Mouse (Mus musculus): ENCODE data around the gene Nacad. TPM values are rescaled to one million over a fixed set of nuclear protein-coding genes. Genes with fewer than 3 reads are reported as not detected.

The Nacad gene
- polyA plus RNA-seq, 1 experiment: 1.7 TPM

GRCm38 (mm10) chr11:6590933-6591675, 14.7 kb downstream of the Nacad start:
- Histone ChIP-seq H3K4me1 (ENCODE audit: control insufficient read depth, insufficient read depth, insufficient read length, low read length) (no peaks in the 10 kb centered on the region), H3K27me3 (ENCODE audit: control insufficient read depth, insufficient read depth, low read length) (no peaks in the 10 kb centered on the region), H3K4me3 (ENCODE audit: low read depth, low read length) (no peak overlapping the region), H3K27ac (ENCODE audit: insufficient read depth, low read depth, low read length) (no peak overlapping the region), H3K36me3 (ENCODE audit: control insufficient read depth, insufficient read depth, low read length) (peaks cover 43% of the 10 kb centered on the region)
- TF ChIP-seq CTCF (IDR thresholded peaks at IDR 0.05; ENCODE audit: extremely low read depth, insufficient read length, insufficient replicate concordance, low read depth, low read length): no peak
- TF ChIP-seq POLR2A (IDR thresholded peaks at IDR 0.05; ENCODE audit: low read depth, low read length): no peak
- WGBS: 90% methylated on average over 10 of the region's 10 CpGs

GRCm38 (mm10) chr11:6589838-6590237, 16.0 kb downstream of the Nacad start:
- Histone ChIP-seq H3K4me1 (ENCODE audit: control insufficient read depth, insufficient read depth, insufficient read length, low read length) (no peaks in the 10 kb centered on the region), H3K27ac (ENCODE audit: insufficient read depth, low read depth, low read length) (no peak overlapping the region), H3K36me3 (ENCODE audit: control insufficient read depth, insufficient read depth, low read length) (peaks cover 39% of the 10 kb centered on the region), H3K4me3 (ENCODE audit: low read depth, low read length) (no peak overlapping the region), H3K27me3 (ENCODE audit: control insufficient read depth, insufficient read depth, low read length) (no peaks in the 10 kb centered on the region)
- no peak for TF ChIP-seq CTCF (IDR thresholded peaks at IDR 0.05; ENCODE audit: extremely low read depth, insufficient read length, insufficient replicate concordance, low read depth, low read length)
- TF ChIP-seq POLR2A (IDR thresholded peaks at IDR 0.05; ENCODE audit: low read depth, low read length): no peak
- 74% methylated on average over 7 of the region's 7 CpGs for WGBS

GRCm38 (mm10) chr11:6588295-6588694, 17.6 kb downstream of the Nacad start:
- Histone ChIP-seq H3K36me3 (ENCODE audit: control insufficient read depth, insufficient read depth, low read length) (peaks cover 30% of the 10 kb centered on the region), H3K27ac (ENCODE audit: insufficient read depth, low read depth, low read length) (no peak overlapping the region), H3K4me1 (ENCODE audit: control insufficient read depth, insufficient read depth, insufficient read length, low read length) (no peaks in the 10 kb centered on the region), H3K4me3 (ENCODE audit: low read depth, low read length) (no peak overlapping the region), H3K27me3 (ENCODE audit: control insufficient read depth, insufficient read depth, low read length) (no peaks in the 10 kb centered on the region)
- WGBS: 89% methylated on average over 7 of the region's 7 CpGs
- no peak for TF ChIP-seq POLR2A (IDR thresholded peaks at IDR 0.05; ENCODE audit: low read depth, low read length)
- no peak for TF ChIP-seq CTCF (IDR thresholded peaks at IDR 0.05; ENCODE audit: extremely low read depth, insufficient read length, insufficient replicate concordance, low read depth, low read length)

GRCm38 (mm10) chr11:6587249-6587940, 18.5 kb downstream of the Nacad start:
- TF ChIP-seq POLR2A (IDR thresholded peaks at IDR 0.05; ENCODE audit: low read depth, low read length) (no peak), CTCF (IDR thresholded peaks at IDR 0.05; ENCODE audit: extremely low read depth, insufficient read length, insufficient replicate concordance, low read depth, low read length) (no peak)
- H3K4me3 ChIP-seq (ENCODE audit: low read depth, low read length): no peak overlapping the region
- peak overlapping the region; percentile 38 for H3K27ac ChIP-seq (ENCODE audit: insufficient read depth, low read depth, low read length)
- H3K4me1 ChIP-seq (ENCODE audit: control insufficient read depth, insufficient read depth, insufficient read length, low read length): no peaks in the 10 kb centered on the region
- WGBS: 86% methylated on average over 7 of the region's 7 CpGs
- peaks cover 28% of the 10 kb centered on the region for H3K36me3 ChIP-seq (ENCODE audit: control insufficient read depth, insufficient read depth, low read length)
- H3K27me3 ChIP-seq (ENCODE audit: control insufficient read depth, insufficient read depth, low read length): no peaks in the 10 kb centered on the region

- 0 out of 2 replicates have a peak overlapping the region, but pooled peaks have one; percentile 38 for H3K27ac ChIP-seq (ENCODE audit: insufficient read depth, low read depth, low read length)
- no peak overlapping the region for H3K4me3 ChIP-seq (ENCODE audit: low read depth, low read length)
- WGBS: 57% methylated on average over 3 of the region's 3 CpGs
- H3K36me3 ChIP-seq (ENCODE audit: control insufficient read depth, insufficient read depth, low read length): peaks cover 25% of the 10 kb centered on the region
- no peaks in the 10 kb centered on the region for H3K4me1 ChIP-seq (ENCODE audit: control insufficient read depth, insufficient read depth, insufficient read length, low read length)
- no peaks in the 10 kb centered on the region for H3K27me3 ChIP-seq (ENCODE audit: control insufficient read depth, insufficient read depth, low read length)
- no peak for TF ChIP-seq POLR2A (IDR thresholded peaks at IDR 0.05; ENCODE audit: low read depth, low read length)
- no peak for TF ChIP-seq CTCF (IDR thresholded peaks at IDR 0.05; ENCODE audit: extremely low read depth, insufficient read length, insufficient replicate concordance, low read depth, low read length)
These were observed 19.2 kb downstream of the Nacad start for GRCm38 (mm10) chr11:6586660-6587059.

GRCm38 (mm10) chr11:6585748-6586147, 20.1 kb downstream of the Nacad start:
- Histone ChIP-seq H3K4me1 (ENCODE audit: control insufficient read depth, insufficient read depth, insufficient read length, low read length) (no peaks in the 10 kb centered on the region), H3K4me3 (ENCODE audit: low read depth, low read length) (no peak overlapping the region), H3K36me3 (ENCODE audit: control insufficient read depth, insufficient read depth, low read length) (peaks cover 17% of the 10 kb centered on the region), H3K27me3 (ENCODE audit: control insufficient read depth, insufficient read depth, low read length) (no peaks in the 10 kb centered on the region), H3K27ac (ENCODE audit: insufficient read depth, low read depth, low read length) (no peak overlapping the region)
- TF ChIP-seq CTCF (IDR thresholded peaks at IDR 0.05; ENCODE audit: extremely low read depth, insufficient read length, insufficient replicate concordance, low read depth, low read length) (no peak), POLR2A (IDR thresholded peaks at IDR 0.05; ENCODE audit: low read depth, low read length) (no peak)
- 84% methylated on average over 8 of the region's 8 CpGs for WGBS

- Histone ChIP-seq H3K4me3 (ENCODE audit: low read depth, low read length) (no peak overlapping the region), H3K27me3 (ENCODE audit: control insufficient read depth, insufficient read depth, low read length) (no peaks in the 10 kb centered on the region), H3K27ac (ENCODE audit: insufficient read depth, low read depth, low read length) (no peak overlapping the region), H3K4me1 (ENCODE audit: control insufficient read depth, insufficient read depth, insufficient read length, low read length) (no peaks in the 10 kb centered on the region), H3K36me3 (ENCODE audit: control insufficient read depth, insufficient read depth, low read length) (peaks cover 8% of the 10 kb centered on the region)
- WGBS: 93% methylated on average over 2 of the region's 2 CpGs
- TF ChIP-seq POLR2A (IDR thresholded peaks at IDR 0.05; ENCODE audit: low read depth, low read length): no peak
- TF ChIP-seq CTCF (IDR thresholded peaks at IDR 0.05; ENCODE audit: extremely low read depth, insufficient read length, insufficient replicate concordance, low read depth, low read length): no peak
These were observed 24.3 kb downstream of the Nacad start for GRCm38 (mm10) chr11:6581560-6581959.
